Mouse (Mus musculus): ENCODE results near the gene Fbxl20.

- TF ChIP-seq CTCF (IDR thresholded peaks at IDR 0.05; ENCODE audit: low read depth): no peak
- no peak for TF ChIP-seq EP300 (IDR thresholded peaks at IDR 0.05; ENCODE audit: low read depth)
Measured at GRCm38 (mm10) chr11:98037871-98038270, 112.3 kb downstream of the Fbxl20 start.
